10 mouse cellular contexts compared by ENCODE assay signal in the genomic region with DNA sequence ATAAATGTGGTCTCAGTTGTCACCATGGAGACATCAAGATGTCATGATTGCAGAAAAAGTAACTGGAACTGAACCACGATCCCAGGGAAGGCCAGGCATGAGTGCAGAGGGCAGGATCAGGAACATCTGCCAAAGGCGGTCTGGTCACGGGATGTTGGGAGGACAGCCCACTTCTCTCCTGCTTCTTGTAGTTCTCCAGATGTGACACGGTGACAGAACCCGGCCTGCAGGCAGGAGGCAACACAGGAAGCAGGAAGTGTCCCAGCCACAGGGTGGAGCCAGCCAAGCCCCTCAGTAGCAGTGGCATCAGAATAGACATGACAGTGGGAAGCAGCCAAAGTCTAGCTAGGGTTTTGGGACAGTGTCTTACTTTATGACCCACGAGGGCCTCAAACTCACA. TPM values are rescaled to one million over a fixed set of nuclear protein-coding genes. Genes with fewer than 3 reads are reported as not detected.
A peak's percentile ranks its signal among the peaks of the same experiment; 100 is the strongest.
DNase-seq lines count a peak whose midpoint lies in the region; ATAC-seq lines count a peak whose summit lies in the region.
"Had no signal": no experiment of that assay in that cellular context is flagged by ENCODE, and none has a peak within 500 bp of the region (broad histone marks: within the 10 kb centered on the region; RNA-seq: fewer than 3 reads in every experiment).

No protein-coding gene starts in this region.

- ATAC-seq in megakaryocyte progenitor cell, adult 5-6 weeks (replicated peaks; ENCODE audit: poor library complexity) = peak; percentile 52

- peak; percentile 59 for DNase-seq in adrenal gland, adult 2 months
- no peak for DNase-seq in adrenal gland, postnatal 25 days
- DNase-seq in thymus, postnatal 0 days (ENCODE audit: low spot score) = peak; percentile 15
- DNase-seq in thymus, postnatal 10 days (ENCODE audit: low spot score in 2 of 2) = no peak
- peak; percentile 80 for DNase-seq in kidney, adult 9 months
- no peak for DNase-seq in cerebellum, adult 9-10 months
- no peak for DNase-seq in gastrocnemius, adult 18-20 months (ENCODE audit: low spot score)
- DNase-seq: right cerebral cortex, postnatal 14 days; thymus, postnatal 36 days had no signal

RNA-seq across cellular contexts. Expression of gene Zcchc14, which starts 17.2 kb away (rescaled TPM):
- total RNA-seq in adrenal gland, adult 2 months (2021) = 10 to 100 TPM; 32.9 to 44.8 TPM
- 41.2 and 44.0 TPM in 2 replicates for polyA plus RNA-seq in adrenal gland, adult 2 months (2012; rRNA removed)
- total RNA-seq in adrenal gland, postnatal 25 days (2021) = 52.5 and 57.8 TPM in 2 replicates
- polyA plus RNA-seq in thymus, postnatal 0 days (2015; fragmentation: Nextera tagmentation; extraction: Ambion mirVana) = 1.5 and 1.8 TPM in 2 replicates
- 0.07 TPM in 1 of 2 replicates, not detected in the other for total RNA-seq in megakaryocyte progenitor cell, adult 5-6 weeks (2015)
- 0.04 TPM in 1 of 2 replicates, not detected in the other for total RNA-seq in megakaryocyte progenitor cell, adult 5-6 weeks (2017)
- total RNA-seq in gastrocnemius, adult 18-20 months (2021) = 10 to 100 TPM; 15.6 to 17.1 TPM

RNA-seq across cellular contexts. Expression of gene Map1lc3b, which starts 45.4 kb away (rescaled TPM):
- 100 to 1,000 TPM; 169 to 183 TPM for total RNA-seq in adrenal gland, adult 2 months (2021)
- 92.0 and 145 TPM in 2 replicates for polyA plus RNA-seq in adrenal gland, adult 2 months (2012; rRNA removed)
- total RNA-seq in adrenal gland, postnatal 25 days (2021) = 171 and 182 TPM in 2 replicates
- 325 and 329 TPM in 2 replicates for polyA plus RNA-seq in thymus, postnatal 0 days (2015; fragmentation: Nextera tagmentation; extraction: Ambion mirVana)
- total RNA-seq in megakaryocyte progenitor cell, adult 5-6 weeks (2015) = 73.8 and 74.5 TPM in 2 replicates
- 65.9 and 78.6 TPM in 2 replicates for total RNA-seq in megakaryocyte progenitor cell, adult 5-6 weeks (2017)
- 100 to 1,000 TPM; 167 to 182 TPM for total RNA-seq in gastrocnemius, adult 18-20 months (2021)

RNA-seq across cellular contexts. Expression of gene Fbxo31, which starts 56.9 kb away (rescaled TPM):
- 10 to 100 TPM; 35.1 to 40.0 TPM for total RNA-seq in adrenal gland, adult 2 months (2021)
- 61.4 and 73.9 TPM in 2 replicates for polyA plus RNA-seq in adrenal gland, adult 2 months (2012; rRNA removed)
- total RNA-seq in adrenal gland, postnatal 25 days (2021) = 39.1 and 46.2 TPM in 2 replicates
- 14.3 and 18.3 TPM in 2 replicates for polyA plus RNA-seq in thymus, postnatal 0 days (2015; fragmentation: Nextera tagmentation; extraction: Ambion mirVana)
- total RNA-seq in megakaryocyte progenitor cell, adult 5-6 weeks (2015) = 6.0 and 6.6 TPM in 2 replicates
- total RNA-seq in megakaryocyte progenitor cell, adult 5-6 weeks (2017) = 6.9 and 7.1 TPM in 2 replicates
- total RNA-seq in gastrocnemius, adult 18-20 months (2021) = 100 to 1,000 TPM; 130 to 173 TPM

Comparison
In these comparisons a context has a peak if more than half of its experiments do, and no peak if none do; other contexts are left out.
1. DNase-seq: peak in adrenal gland, adult 2 months (single experiment), thymus, postnatal 0 days (single experiment) and kidney, adult 9 months (single experiment); none in adrenal gland, postnatal 25 days (single experiment), thymus, postnatal 10 days (0 of 2), cerebellum, adult 9-10 months (single experiment) and gastrocnemius, adult 18-20 months (single experiment).
2. RNA of gene Zcchc14, which starts 17.2 kb away (total RNA-seq): 52.5 to 57.8 TPM in adrenal gland, postnatal 25 days, 32.9 to 44.8 TPM in adrenal gland, adult 2 months and 15.6 to 17.1 TPM in gastrocnemius, adult 18-20 months; 0.04 to 0.07 TPM in megakaryocyte progenitor cell, adult 5-6 weeks; every median in the first group is over 10 times any median in the second.